Mouse (Mus musculus): ENCODE results near the gene Ptger2. TPM values are rescaled to one million over a fixed set of nuclear protein-coding genes. Genes with fewer than 3 reads are reported as not detected.

Gene Ptger2
- polyA plus RNA-seq, 1 experiment: 0.31 TPM

DNA sequence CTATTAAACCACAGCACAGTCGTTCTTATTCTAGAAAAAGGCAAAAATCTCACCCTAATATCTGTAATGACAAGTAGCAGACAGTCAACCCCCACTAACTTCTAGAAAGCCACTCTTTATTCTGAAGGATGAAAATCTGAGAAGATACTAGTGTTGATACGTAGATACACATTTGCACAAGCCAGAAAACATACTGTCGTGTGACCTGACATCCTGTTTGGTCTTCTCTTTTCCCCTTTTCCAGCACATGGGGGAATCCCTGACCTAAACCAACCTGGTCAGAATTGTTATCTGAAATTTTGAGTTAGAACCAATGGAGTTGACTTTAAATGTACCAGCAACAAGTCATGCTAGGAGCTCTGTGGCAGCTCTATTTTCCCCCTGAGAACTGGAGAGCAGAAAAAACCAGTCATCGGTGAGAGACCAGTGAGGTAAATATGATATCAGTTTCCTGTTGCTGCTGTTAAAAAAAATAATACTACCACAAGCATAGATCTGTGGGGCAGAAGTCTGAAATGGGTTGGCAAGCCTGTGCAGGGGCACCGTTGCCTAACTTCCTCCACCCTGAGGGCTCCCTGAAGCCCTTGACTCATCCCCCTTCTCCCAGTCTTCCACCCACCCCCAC lies 53.0 kb downstream of the Ptger2 start:
- H3K4me1 ChIP-seq (ENCODE audit: control insufficient read depth, insufficient read depth, low read length): no peaks in the 10 kb centered on the region
- H3K4me3 ChIP-seq (ENCODE audit: insufficient read depth, low read length): no peak overlapping the region
- TF ChIP-seq CTCF (IDR thresholded peaks at IDR 0.05; ENCODE audit: extremely low read depth, insufficient read depth, low read length): no peak
- TF ChIP-seq POLR2A (IDR thresholded peaks at IDR 0.05; ENCODE audit: extremely low read depth, insufficient read depth, low read length): no peak
- H3K27ac ChIP-seq (ENCODE audit: insufficient read depth, low read length): no peak overlapping the region

DNA sequence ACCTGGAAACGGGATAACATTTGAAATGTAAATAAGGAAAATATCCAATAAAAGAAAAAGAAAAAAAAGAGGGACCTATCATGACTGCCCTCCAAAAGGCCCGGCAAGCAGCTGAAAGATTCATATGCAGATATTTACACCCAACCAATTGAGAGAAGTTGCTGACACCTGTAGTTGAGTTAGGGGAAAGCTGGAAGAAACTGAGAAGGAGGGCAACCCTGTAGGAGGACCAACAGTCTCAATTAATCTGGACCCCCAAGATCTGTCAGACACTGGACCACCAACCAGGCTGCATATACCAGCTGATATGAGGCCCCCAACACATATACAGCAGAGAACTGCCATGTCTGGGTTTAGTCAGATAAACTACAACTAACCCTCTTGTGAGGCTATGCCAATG lies 60.1 kb downstream of the Ptger2 start:
- Histone ChIP-seq H3K4me3 (ENCODE audit: insufficient read depth, low read length) (no peak overlapping the region), H3K4me1 (ENCODE audit: control insufficient read depth, insufficient read depth, low read length) (peaks cover 6% of the 10 kb centered on the region), H3K27ac (ENCODE audit: insufficient read depth, low read length) (no peak overlapping the region)
- no peak for TF ChIP-seq CTCF (IDR thresholded peaks at IDR 0.05; ENCODE audit: extremely low read depth, insufficient read depth, low read length)
- TF ChIP-seq POLR2A (IDR thresholded peaks at IDR 0.05; ENCODE audit: extremely low read depth, insufficient read depth, low read length): no peak

DNA sequence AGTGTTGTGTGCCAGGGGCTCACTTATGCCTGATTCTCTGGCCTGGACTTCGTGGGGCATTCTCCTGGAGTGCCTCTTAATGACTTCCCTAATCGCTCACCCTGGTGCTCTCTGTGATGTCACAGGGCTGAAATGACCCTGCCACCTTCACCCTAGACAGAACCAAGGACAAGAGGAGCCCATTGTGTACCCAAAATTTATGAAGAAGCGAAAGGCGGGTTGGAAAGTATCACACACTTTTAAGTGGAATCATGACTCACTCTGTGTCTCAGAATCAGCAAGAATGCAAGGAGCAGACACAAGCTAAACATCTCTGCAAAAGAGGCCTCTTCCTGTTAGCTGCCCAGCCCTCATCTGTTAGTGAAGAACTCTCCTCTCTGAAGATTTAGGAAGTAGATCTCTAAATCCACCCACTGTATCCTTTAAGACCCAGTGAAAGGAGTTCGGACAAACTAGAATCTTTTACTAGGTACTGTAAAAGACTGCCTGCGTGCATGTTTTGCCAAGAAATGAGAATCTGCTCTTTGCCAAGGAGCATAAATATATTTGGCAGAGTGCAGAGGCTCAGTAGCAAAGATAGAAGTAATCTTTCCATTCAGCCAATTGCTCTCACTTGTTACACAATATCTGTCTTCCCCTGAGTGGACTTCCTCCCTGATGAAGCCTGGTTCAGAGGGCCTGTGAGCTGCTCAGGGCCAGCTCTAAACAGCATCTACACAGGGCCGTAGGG lies 61.9 kb downstream of the Ptger2 start:
- TF ChIP-seq CTCF (IDR thresholded peaks at IDR 0.05; ENCODE audit: extremely low read depth, insufficient read depth, low read length): no peak
- TF ChIP-seq POLR2A (IDR thresholded peaks at IDR 0.05; ENCODE audit: extremely low read depth, insufficient read depth, low read length): no peak
- peak overlapping the region; percentile 75; the same call in 1 of the 2 replicates for H3K27ac ChIP-seq (ENCODE audit: insufficient read depth, low read length)
- H3K4me1 ChIP-seq (ENCODE audit: control insufficient read depth, insufficient read depth, low read length): peaks cover 6% of the 10 kb centered on the region
- H3K4me3 ChIP-seq (ENCODE audit: insufficient read depth, low read length): no peak overlapping the region

DNA sequence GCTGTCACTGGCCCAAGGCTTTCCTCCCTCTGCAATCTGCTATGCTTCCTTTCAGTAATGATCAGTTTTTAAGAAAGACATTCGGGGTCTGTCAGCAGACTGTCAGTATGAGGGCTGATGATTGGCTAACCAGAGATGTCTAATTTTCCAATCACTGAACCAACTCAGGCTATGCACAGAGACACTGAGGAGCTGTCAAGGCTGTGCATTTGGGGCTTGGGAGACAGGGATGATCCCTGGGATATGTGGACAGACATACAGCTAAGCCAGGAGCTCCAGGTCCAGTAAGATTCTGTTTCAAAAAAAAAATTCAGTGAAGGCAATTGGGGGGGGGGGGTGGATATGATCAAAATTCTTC lies 62.4 kb downstream of the Ptger2 start:
- Histone ChIP-seq H3K4me1 (ENCODE audit: control insufficient read depth, insufficient read depth, low read length) (peaks cover 6% of the 10 kb centered on the region), H3K4me3 (ENCODE audit: insufficient read depth, low read length) (no peak overlapping the region), H3K27ac (ENCODE audit: insufficient read depth, low read length) (peak overlapping the region; percentile 75; the same call in 1 of the 2 replicates)
- TF ChIP-seq POLR2A (IDR thresholded peaks at IDR 0.05; ENCODE audit: extremely low read depth, insufficient read depth, low read length) (no peak), CTCF (IDR thresholded peaks at IDR 0.05; ENCODE audit: extremely low read depth, insufficient read depth, low read length) (no peak)

DNA sequence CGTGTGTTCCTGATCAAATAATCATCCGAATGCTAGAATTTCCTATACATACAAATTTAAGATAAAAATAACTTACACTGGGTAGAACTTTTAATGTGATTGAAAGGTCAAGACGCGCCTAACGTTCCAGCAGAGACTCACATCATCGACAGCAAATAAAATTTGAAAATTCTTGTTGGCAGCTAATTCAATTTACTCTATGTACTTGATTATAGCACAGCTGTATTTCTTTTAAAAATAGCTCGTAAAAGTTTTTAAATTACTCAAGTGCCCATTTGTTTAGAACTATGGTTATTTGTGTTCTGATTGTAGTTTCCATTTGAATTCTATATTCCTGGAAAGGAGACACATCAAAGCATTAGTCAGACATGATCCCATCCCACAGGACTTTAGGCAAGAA lies 63.1 kb downstream of the Ptger2 start:
- Histone ChIP-seq H3K4me1 (ENCODE audit: control insufficient read depth, insufficient read depth, low read length) (peaks cover 6% of the 10 kb centered on the region), H3K27ac (ENCODE audit: insufficient read depth, low read length) (no peak overlapping the region), H3K4me3 (ENCODE audit: insufficient read depth, low read length) (no peak overlapping the region)
- TF ChIP-seq POLR2A (IDR thresholded peaks at IDR 0.05; ENCODE audit: extremely low read depth, insufficient read depth, low read length) (no peak), CTCF (IDR thresholded peaks at IDR 0.05; ENCODE audit: extremely low read depth, insufficient read depth, low read length) (no peak)

Other genes starting within 250 kb of the Ptger2 start
- not detected in 2 replicates for gene Gm8267, start 237.9 kb upstream of the Ptger2 start, polyA plus RNA-seq (2012; rRNA removed)
- gene Ptgdr, start 128.8 kb upstream of the Ptger2 start, polyA plus RNA-seq (2012; rRNA removed): 0.72 and 1.1 TPM in 2 replicates
- 29.4 and 29.9 TPM in 2 replicates for gene Gpr137c, start 231.5 kb downstream of the Ptger2 start, polyA plus RNA-seq (2012; rRNA removed)
- 42.3 and 43.5 TPM in 2 replicates for gene Txndc16, start 232.1 kb downstream of the Ptger2 start, polyA plus RNA-seq (2012; rRNA removed)